Mouse (Mus musculus): ENCODE measurements around the gene Palb2. TPM values are rescaled to one million over a fixed set of nuclear protein-coding genes. Genes with fewer than 3 reads are reported as not detected.
"Not testable (repeated sequence)": the region's sequence is repeated elsewhere in the genome, so short reads cannot be mapped to it uniquely, and the experiment has no call there.

Gene Palb2
- total and polyA plus RNA-seq, 2 experiments: 0.23 to 0.83 TPM

DNA sequence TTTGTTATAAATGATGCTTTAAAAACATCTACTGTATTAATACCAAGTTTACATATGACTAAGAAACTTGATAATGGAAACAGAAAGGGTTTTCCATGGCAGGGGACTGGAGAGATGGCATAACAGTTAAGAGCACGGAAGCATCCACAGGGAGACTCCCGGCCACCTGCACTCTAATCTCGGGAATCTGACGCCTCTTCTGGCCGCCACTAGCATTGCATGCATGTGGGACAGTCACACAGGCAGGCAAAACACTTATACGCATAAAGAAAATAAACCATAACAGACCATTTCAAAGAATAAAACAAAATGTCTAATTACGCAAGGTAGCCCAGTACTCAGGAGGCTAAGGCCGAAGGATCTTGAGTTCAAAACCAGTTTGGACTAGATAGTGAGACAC is 7.1 kb downstream of the Palb2 start:
- Histone ChIP-seq H3K27me3 (ENCODE audit: control insufficient read depth, insufficient read depth, low read length) (no peaks in the 10 kb centered on the region), H3K9ac (ENCODE audit: low read depth, low read length) (no peak overlapping the region), H3K4me1 (ENCODE audit: control insufficient read depth, insufficient read depth, low read length) (no peaks in the 10 kb centered on the region), H3K36me3 (ENCODE audit: control insufficient read depth, insufficient read depth, low read length) (no peaks in the 10 kb centered on the region), H3K79me2 (ENCODE audit: control insufficient read depth, insufficient read depth, low read length) (no peaks in the 10 kb centered on the region), H3K4me3 (ENCODE audit: insufficient read depth, low read depth, low read length) (no peak overlapping the region), H3K27ac (replicated peaks; ENCODE audit: insufficient read depth, low read depth, low read length) (no peak overlapping the region)
- no peak for TF ChIP-seq CTCF (IDR thresholded peaks at IDR 0.05; ENCODE audit: low read depth, low read length)
- no peak for TF ChIP-seq POLR2A (IDR thresholded peaks at IDR 0.05; ENCODE audit: extremely low read depth, insufficient read depth, low read length)
- DNase-seq (ENCODE audit: extremely low read depth, low read depth, low spot score): no peak
- 84% methylated on average over 8 of the region's 8 CpGs for WGBS

DNA sequence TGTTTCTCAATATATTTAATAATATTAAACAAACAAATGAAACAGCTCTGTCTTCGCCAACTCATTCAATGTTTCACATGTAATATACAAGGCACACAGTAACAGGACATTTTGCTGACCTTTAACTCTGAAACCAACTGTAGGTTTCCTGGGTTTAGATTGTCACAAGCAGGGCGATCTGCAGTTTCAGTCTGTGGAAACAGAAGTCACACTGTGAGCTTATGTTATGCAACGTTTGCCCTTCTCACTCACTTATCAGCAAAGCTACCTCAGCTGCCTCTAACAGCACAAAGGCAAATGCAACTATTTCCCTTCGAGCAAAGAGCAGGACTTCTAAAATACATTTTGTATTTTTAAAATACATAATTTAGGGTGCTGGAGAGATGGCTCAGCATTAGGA is 9.3 kb downstream of the Palb2 start:
- Histone ChIP-seq H3K27ac (replicated peaks; ENCODE audit: insufficient read depth, low read depth, low read length) (no peak overlapping the region), H3K36me3 (ENCODE audit: control insufficient read depth, insufficient read depth, low read length) (no peaks in the 10 kb centered on the region; the same call in 1 of the 2 replicates), H3K79me2 (ENCODE audit: control insufficient read depth, insufficient read depth, low read length) (no peaks in the 10 kb centered on the region), H3K4me3 (ENCODE audit: insufficient read depth, low read depth, low read length) (no peak overlapping the region), H3K9ac (ENCODE audit: low read depth, low read length) (no peak overlapping the region), H3K27me3 (ENCODE audit: control insufficient read depth, insufficient read depth, low read length) (no peaks in the 10 kb centered on the region), H3K4me1 (ENCODE audit: control insufficient read depth, insufficient read depth, low read length) (peaks cover 1% of the 10 kb centered on the region; the same call in 1 of the 2 replicates)
- TF ChIP-seq CTCF (IDR thresholded peaks at IDR 0.05; ENCODE audit: low read depth, low read length): no peak
- TF ChIP-seq POLR2A (IDR thresholded peaks at IDR 0.05; ENCODE audit: extremely low read depth, insufficient read depth, low read length): no peak
- DNase-seq (ENCODE audit: extremely low read depth, low read depth, low spot score): no peak
- 32% methylated on average over 4 of the region's 4 CpGs for WGBS

DNA sequence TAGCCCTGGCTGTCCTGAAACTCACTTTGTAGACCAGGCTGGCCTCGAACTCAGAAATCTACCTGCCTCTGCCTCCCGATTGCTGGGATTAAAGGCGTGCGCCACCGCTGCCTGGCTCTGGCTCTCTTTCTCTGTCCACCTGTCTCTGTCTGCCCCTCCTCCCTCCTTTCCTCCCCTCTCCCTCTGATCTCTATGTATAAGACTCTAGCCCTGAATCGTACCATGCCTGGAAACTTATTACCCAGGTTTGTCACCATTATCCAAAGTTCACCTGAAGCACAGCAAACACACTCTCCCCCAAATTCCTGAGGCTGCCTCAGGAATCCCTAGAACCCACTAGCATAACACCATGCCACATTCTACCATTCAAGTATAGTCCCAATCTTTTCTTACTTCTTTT is 24.6 kb downstream of the Palb2 start:
- Histone ChIP-seq H3K27me3 (ENCODE audit: control insufficient read depth, insufficient read depth, low read length) (no peaks in the 10 kb centered on the region), H3K4me3 (ENCODE audit: insufficient read depth, low read depth, low read length) (no peak overlapping the region), H3K27ac (replicated peaks; ENCODE audit: insufficient read depth, low read depth, low read length) (no peak overlapping the region), H3K4me1 (ENCODE audit: control insufficient read depth, insufficient read depth, low read length) (no peaks in the 10 kb centered on the region), H3K36me3 (ENCODE audit: control insufficient read depth, insufficient read depth, low read length) (no peaks in the 10 kb centered on the region), H3K79me2 (ENCODE audit: control insufficient read depth, insufficient read depth, low read length) (no peaks in the 10 kb centered on the region), H3K9ac (ENCODE audit: low read depth, low read length) (no peak overlapping the region)
- WGBS: 85% methylated on average over 6 of the region's 6 CpGs
- TF ChIP-seq CTCF (IDR thresholded peaks at IDR 0.05; ENCODE audit: low read depth, low read length) (no peak), POLR2A (IDR thresholded peaks at IDR 0.05; ENCODE audit: extremely low read depth, insufficient read depth, low read length) (no peak)
- no peak for DNase-seq (ENCODE audit: extremely low read depth, low read depth, low spot score)

DNA sequence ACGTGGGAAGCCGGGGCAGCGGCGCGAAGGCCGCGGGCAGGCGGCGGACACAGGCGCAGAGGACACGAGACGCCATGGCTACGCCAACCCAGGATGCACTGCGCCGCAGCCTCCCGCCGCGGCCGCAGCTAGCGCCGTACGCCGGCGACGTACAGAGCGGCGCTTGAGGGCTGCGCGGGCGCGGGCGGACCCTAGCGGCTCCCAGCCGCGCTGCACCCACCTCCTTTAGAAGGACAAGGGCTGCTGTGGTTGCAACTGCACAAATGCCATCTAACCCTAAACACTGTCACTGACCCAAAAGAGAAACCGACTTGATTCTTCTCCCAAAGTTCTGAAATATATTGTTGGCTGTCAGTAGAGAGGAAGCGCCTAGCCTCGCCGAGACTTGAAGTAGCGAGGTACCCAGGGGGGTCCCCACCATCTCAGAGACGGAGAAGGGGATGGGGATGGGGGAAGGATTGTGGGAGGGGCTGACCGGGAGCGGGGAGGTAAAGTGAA is 31.0 kb downstream of the Palb2 start, which contains the start of gene Ndufab1:
TSS of gene Ndufab1 (minus strand) at position 140 of the 498 bp plus-strand sequence.
- peak within 1 kb of the TSS; percentile 80 for H3K27ac ChIP-seq (replicated peaks; ENCODE audit: insufficient read depth, low read depth, low read length)
- H3K79me2 ChIP-seq (ENCODE audit: control insufficient read depth, insufficient read depth, low read length): peaks cover 26% of the 10 kb centered on the region
- no peaks in the 10 kb centered on the region for H3K27me3 ChIP-seq (ENCODE audit: control insufficient read depth, insufficient read depth, low read length)
- TF ChIP-seq CTCF (IDR thresholded peaks at IDR 0.05; ENCODE audit: low read depth, low read length): peak; percentile 83
- no peak for TF ChIP-seq POLR2A (IDR thresholded peaks at IDR 0.05; ENCODE audit: extremely low read depth, insufficient read depth, low read length)
- H3K4me1 ChIP-seq (ENCODE audit: control insufficient read depth, insufficient read depth, low read length): peaks cover 16% of the 10 kb centered on the region
- peaks cover 14% of the 10 kb centered on the region for H3K36me3 ChIP-seq (ENCODE audit: control insufficient read depth, insufficient read depth, low read length)
- WGBS: under 1% methylated on average over 37 of the region's 43 CpGs
- DNase-seq (ENCODE audit: extremely low read depth, low read depth, low spot score): peak; percentile 76
- peak within 1 kb of the TSS; percentile 90 for H3K4me3 ChIP-seq (ENCODE audit: insufficient read depth, low read depth, low read length)
- peak within 1 kb of the TSS; percentile 79 for H3K9ac ChIP-seq (ENCODE audit: low read depth, low read length)

DNA sequence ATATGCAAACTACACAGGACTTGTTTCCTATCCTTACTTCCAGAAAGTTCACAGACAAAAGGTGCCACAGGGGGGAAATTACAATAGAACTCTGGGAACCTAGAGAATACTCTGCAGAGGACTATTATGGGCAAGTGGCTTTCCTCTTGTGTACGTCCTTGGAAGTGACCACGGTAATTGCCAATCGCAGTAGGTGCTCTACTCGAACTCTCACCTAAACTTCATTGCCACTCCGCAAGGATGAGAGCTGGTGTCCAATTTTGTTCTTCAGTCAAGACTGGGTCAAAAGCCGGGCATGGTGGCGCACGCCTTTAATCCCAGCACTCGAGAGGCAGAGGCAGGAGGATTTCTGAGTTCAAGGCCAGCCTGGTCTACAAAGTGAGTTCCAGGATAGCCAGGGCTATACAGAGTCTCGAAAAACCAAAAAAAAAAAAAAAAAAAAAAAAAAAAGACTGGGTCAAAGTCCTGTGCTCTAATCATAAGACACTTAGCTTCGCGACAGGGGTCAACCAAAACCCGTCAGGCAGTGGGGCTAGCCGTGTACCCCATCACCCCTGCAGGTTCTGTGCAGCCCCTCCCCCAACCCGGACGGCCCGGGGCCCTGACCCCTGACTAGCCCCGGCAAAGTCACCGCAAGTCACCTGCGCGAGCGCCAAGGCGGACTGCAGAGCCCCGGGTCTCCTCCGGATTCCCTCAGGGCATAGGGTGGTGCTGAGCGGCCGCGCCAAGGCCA is 31.6 kb downstream of the Palb2 start:
- Histone ChIP-seq H3K79me2 (ENCODE audit: control insufficient read depth, insufficient read depth, low read length) (peaks cover 26% of the 10 kb centered on the region), H3K27ac (replicated peaks; ENCODE audit: insufficient read depth, low read depth, low read length) (peak overlapping the region; percentile 80), H3K4me3 (ENCODE audit: insufficient read depth, low read depth, low read length) (peak overlapping the region; percentile 90), H3K36me3 (ENCODE audit: control insufficient read depth, insufficient read depth, low read length) (peaks cover 19% of the 10 kb centered on the region), H3K9ac (ENCODE audit: low read depth, low read length) (peak overlapping the region; percentile 79), H3K4me1 (ENCODE audit: control insufficient read depth, insufficient read depth, low read length) (peaks cover 16% of the 10 kb centered on the region)
- DNase-seq (ENCODE audit: extremely low read depth, low read depth, low spot score): peak; percentile 46
- 1% methylated on average over 25 of the region's 28 CpGs for WGBS
- not testable (repeated sequence) for H3K27me3 ChIP-seq (ENCODE audit: control insufficient read depth, insufficient read depth, low read length)

DNA sequence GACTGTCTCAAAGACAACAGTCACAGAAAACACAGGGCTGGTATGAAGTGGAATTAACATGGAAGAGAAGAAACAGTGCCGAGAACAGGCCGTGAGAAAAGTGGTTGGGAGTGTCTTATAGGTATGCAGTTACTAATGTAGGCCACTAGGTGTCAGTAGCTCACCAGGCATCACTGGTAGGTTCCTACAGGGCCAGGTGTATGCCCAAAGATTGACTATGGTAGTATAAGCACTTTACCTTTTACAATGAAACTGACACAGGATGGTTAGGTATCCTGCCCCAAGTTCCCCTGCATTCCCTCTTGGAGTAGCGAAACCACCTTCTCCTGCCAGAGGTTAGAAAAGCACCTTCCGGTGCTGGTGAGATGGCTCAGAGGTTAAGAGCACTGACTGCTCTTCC is 33.6 kb downstream of the Palb2 start:
- TF ChIP-seq POLR2A (IDR thresholded peaks at IDR 0.05; ENCODE audit: extremely low read depth, insufficient read depth, low read length): no peak
- TF ChIP-seq CTCF (IDR thresholded peaks at IDR 0.05; ENCODE audit: low read depth, low read length): peak; percentile 69
- WGBS: 44% methylated on average over 4 of the region's 4 CpGs
- Histone ChIP-seq H3K4me3 (ENCODE audit: insufficient read depth, low read depth, low read length) (no peak overlapping the region), H3K79me2 (ENCODE audit: control insufficient read depth, insufficient read depth, low read length) (peaks cover 26% of the 10 kb centered on the region), H3K4me1 (ENCODE audit: control insufficient read depth, insufficient read depth, low read length) (peaks cover 16% of the 10 kb centered on the region), H3K27me3 (ENCODE audit: control insufficient read depth, insufficient read depth, low read length) (no peaks in the 10 kb centered on the region), H3K27ac (replicated peaks; ENCODE audit: insufficient read depth, low read depth, low read length) (no peak overlapping the region), H3K9ac (ENCODE audit: low read depth, low read length) (no peak overlapping the region), H3K36me3 (ENCODE audit: control insufficient read depth, insufficient read depth, low read length) (peaks cover 38% of the 10 kb centered on the region)
- DNase-seq (ENCODE audit: extremely low read depth, low read depth, low spot score): peak; percentile 63
